Mouse (Mus musculus): ENCODE results near the gene Ckm.

Gene Ckm

GRCm38 (mm10) chr7:19383708-19384107, 20.9 kb upstream of the Ckm start:
- no peak for DNase-seq (ENCODE audit: extremely low spot score, low spot score)

- no peak for DNase-seq (ENCODE audit: extremely low spot score, low spot score)
Measured at GRCm38 (mm10) chr7:19388699-19389413, 15.7 kb upstream of the Ckm start.

- DNase-seq (ENCODE audit: extremely low spot score, low spot score), result no peak
Measured at GRCm38 (mm10) chr7:19394484-19394883, 10.1 kb upstream of the Ckm start.

GRCm38 (mm10) chr7:19399496-19400280, 4.9 kb upstream of the Ckm start:
- DNase-seq (ENCODE audit: extremely low spot score, low spot score), result no peak

- no peak for DNase-seq (ENCODE audit: extremely low spot score, low spot score)
Measured at GRCm38 (mm10) chr7:19400946-19401345, 3.6 kb upstream of the Ckm start.

GRCm38 (mm10) chr7:19402535-19403112, 2.0 kb upstream of the Ckm start:
- DNase-seq (ENCODE audit: extremely low spot score, low spot score), result no peak

GRCm38 (mm10) chr7:19403731-19404296, 762 bp upstream of the Ckm start, which contains the start of gene Klc3:
Klc3 (minus strand) TSS chr7:19404104.
- peak; percentile 47 for DNase-seq (ENCODE audit: extremely low spot score, low spot score)

- peak; percentile 91 for DNase-seq (ENCODE audit: extremely low spot score, low spot score)
Measured at GRCm38 (mm10) chr7:19405417-19405816, 841 bp downstream of the Ckm start.

GRCm38 (mm10) chr7:19409753-19410152, 5.2 kb downstream of the Ckm start:
- no peak for DNase-seq (ENCODE audit: extremely low spot score, low spot score)

GRCm38 (mm10) chr7:19410766-19411344, 6.3 kb downstream of the Ckm start:
- DNase-seq (ENCODE audit: extremely low spot score, low spot score), result no peak

GRCm38 (mm10) chr7:19411783-19412182, 7.2 kb downstream of the Ckm start:
- DNase-seq (ENCODE audit: extremely low spot score, low spot score), result no peak

- no peak for DNase-seq (ENCODE audit: extremely low spot score, low spot score)
Measured at GRCm38 (mm10) chr7:19413525-19413924, 8.9 kb downstream of the Ckm start.

- no peak for DNase-seq (ENCODE audit: extremely low spot score, low spot score)
Measured at GRCm38 (mm10) chr7:19416590-19416989, 12.0 kb downstream of the Ckm start.

- DNase-seq (ENCODE audit: extremely low spot score, low spot score), result no peak
Measured at GRCm38 (mm10) chr7:19420121-19420520, 15.5 kb downstream of the Ckm start.

- DNase-seq (ENCODE audit: extremely low spot score, low spot score), result peak; percentile 81
Measured at GRCm38 (mm10) chr7:19420821-19421636, 16.5 kb downstream of the Ckm start.

- DNase-seq (ENCODE audit: extremely low spot score, low spot score), result no peak
Measured at GRCm38 (mm10) chr7:19423083-19423482, 18.5 kb downstream of the Ckm start.

GRCm38 (mm10) chr7:19424051-19424450, 19.5 kb downstream of the Ckm start:
- no peak for DNase-seq (ENCODE audit: extremely low spot score, low spot score)

GRCm38 (mm10) chr7:19426349-19426748, 21.8 kb downstream of the Ckm start:
- no peak for DNase-seq (ENCODE audit: extremely low spot score, low spot score)

GRCm38 (mm10) chr7:19426888-19427287, 22.3 kb downstream of the Ckm start:
- DNase-seq (ENCODE audit: extremely low spot score, low spot score), result no peak

- DNase-seq (ENCODE audit: extremely low spot score, low spot score), result no peak
Measured at GRCm38 (mm10) chr7:19427999-19428650, 23.5 kb downstream of the Ckm start.

All from neural tube, embryonic 10.5 days (tissue).